In genomic region chr11:101175636-101176116, GRCm38 (mm10) we compare ENCODE assay signal across 7 mouse cellular contexts. TPM values are rescaled to one million over a fixed set of nuclear protein-coding genes. Genes with fewer than 3 reads are reported as not detected.
DNase-seq lines count a peak whose midpoint lies in the region; ATAC-seq and TF ChIP-seq lines count a peak whose summit lies in the region.

No protein-coding gene starts in this region.

- no peak for ATAC-seq in lung, postnatal 0 days
- ATAC-seq in hindbrain, embryonic 14.5 days (ENCODE audit: low FRiP score): no peak
- no peak for ATAC-seq in midbrain, embryonic 15.5 days (replicated peaks)
- no peak for ATAC-seq in CD4-positive, CD25-positive, alpha-beta regulatory T cell, adult 4 months
- no peak for ATAC-seq in erythroid progenitor cell, adult 5-6 weeks (replicated peaks; ENCODE audit: low FRiP score, poor library complexity, severe bottlenecking)

- no peak for TF ChIP-seq CTCF in lung, postnatal 0 days (IDR thresholded peaks at IDR 0.05)

- H3K9me3 ChIP-seq in lung, postnatal 0 days (ENCODE audit: low read length): no peaks in the 10 kb centered on the region
- no peaks in the 10 kb centered on the region for H3K9me3 ChIP-seq in embryonic facial prominence, embryonic 10.5 days
- no peaks in the 10 kb centered on the region for H3K9me3 ChIP-seq in hindbrain, embryonic 14.5 days (ENCODE audit: control insufficient read depth, low read length)
- no peaks in the 10 kb centered on the region for H3K9me3 ChIP-seq in midbrain, embryonic 15.5 days

- WGBS in lung, postnatal 0 days: 11% methylated on average over 11 of the region's 11 CpGs
- WGBS in embryonic facial prominence, embryonic 10.5 days: 10% methylated on average over 11 of the region's 11 CpGs
- WGBS in hindbrain, embryonic 14.5 days: 8% methylated on average over 11 of the region's 11 CpGs
- WGBS in midbrain, embryonic 15.5 days: 8% methylated on average over 11 of the region's 11 CpGs

- H3K36me3 ChIP-seq in lung, postnatal 0 days (ENCODE audit: insufficient read depth, low read length): no peaks in the 10 kb centered on the region
- H3K36me3 ChIP-seq in embryonic facial prominence, embryonic 10.5 days (replicated peaks): no peaks in the 10 kb centered on the region
- H3K36me3 ChIP-seq in hindbrain, embryonic 14.5 days (replicated peaks; ENCODE audit: control insufficient read depth, insufficient read depth): no peaks in the 10 kb centered on the region
- H3K36me3 ChIP-seq in midbrain, embryonic 15.5 days (replicated peaks): no peaks in the 10 kb centered on the region

- TF ChIP-seq EP300 in lung, postnatal 0 days (IDR thresholded peaks at IDR 0.05): no peak

- peaks cover 5% of the 10 kb centered on the region for H3K27me3 ChIP-seq in lung, postnatal 0 days (replicated peaks; ENCODE audit: insufficient read depth, low read length)
- H3K27me3 ChIP-seq in embryonic facial prominence, embryonic 10.5 days (replicated peaks; ENCODE audit: low read depth, poor library complexity, severe bottlenecking): peaks cover 85% of the 10 kb centered on the region
- H3K27me3 ChIP-seq in hindbrain, embryonic 14.5 days (ENCODE audit: control insufficient read depth, insufficient read depth, low read length): peaks cover 40% of the 10 kb centered on the region
- H3K27me3 ChIP-seq in midbrain, embryonic 15.5 days (replicated peaks): peaks cover 25% of the 10 kb centered on the region

- no peak overlapping the region for H3K9ac ChIP-seq in lung, postnatal 0 days (replicated peaks; ENCODE audit: low read depth)
- H3K9ac ChIP-seq in hindbrain, embryonic 14.5 days: peak overlapping the region; percentile 48; the same call in 1 of the 2 replicates
- H3K9ac ChIP-seq in midbrain, embryonic 15.5 days: peak overlapping the region; percentile 46

- DNase-seq in lung, postnatal 0 days (ENCODE audit: low spot score): peak; percentile 37
- DNase-seq in lung, postnatal 36 days: no peak
- DNase-seq in embryonic facial prominence, embryonic 10.5 days (ENCODE audit: low spot score): no peak
- DNase-seq in hindbrain, embryonic 14.5 days (ENCODE audit: low spot score): no peak

- H3K27ac ChIP-seq in lung, postnatal 0 days (ENCODE audit: low read length): no peak overlapping the region
- H3K27ac ChIP-seq in embryonic facial prominence, embryonic 10.5 days (replicated peaks): no peak overlapping the region
- no peak overlapping the region for H3K27ac ChIP-seq in hindbrain, embryonic 14.5 days
- peak overlapping the region; percentile 66; the same call in 1 of the 2 replicates for H3K27ac ChIP-seq in midbrain, embryonic 15.5 days

- no peak overlapping the region for H3K4me3 ChIP-seq in lung, postnatal 0 days (ENCODE audit: low read depth, low read length)
- H3K4me3 ChIP-seq in embryonic facial prominence, embryonic 10.5 days: peak overlapping the region; percentile 47
- H3K4me3 ChIP-seq in hindbrain, embryonic 14.5 days (replicated peaks; ENCODE audit: low read length): peak overlapping the region; percentile 41
- peak overlapping the region; percentile 43 for H3K4me3 ChIP-seq in midbrain, embryonic 15.5 days

- H3K4me1 ChIP-seq in lung, postnatal 0 days (ENCODE audit: insufficient read depth, low read depth, low read length): peaks cover 22% of the 10 kb centered on the region
- H3K4me1 ChIP-seq in embryonic facial prominence, embryonic 10.5 days: peaks cover 75% of the 10 kb centered on the region
- H3K4me1 ChIP-seq in hindbrain, embryonic 14.5 days (replicated peaks; ENCODE audit: control insufficient read depth, insufficient read depth, low read length): peaks cover 47% of the 10 kb centered on the region
- H3K4me1 ChIP-seq in midbrain, embryonic 15.5 days: peaks cover 67% of the 10 kb centered on the region

- peak overlapping the region; percentile 46; the same call in 1 of the 2 replicates for H3K4me2 ChIP-seq in lung, postnatal 0 days (replicated peaks; ENCODE audit: low read depth, low read length)
- peak overlapping the region; percentile 63 for H3K4me2 ChIP-seq in hindbrain, embryonic 14.5 days (replicated peaks)
- peak overlapping the region; percentile 57 for H3K4me2 ChIP-seq in midbrain, embryonic 15.5 days

RNA-seq across cellular contexts. Expression of gene Ccr10, which starts 0.4 kb away (rescaled TPM):
- polyA plus RNA-seq in lung, postnatal 0 days (2015; fragmentation: Nextera tagmentation; extraction: Ambion mirVana): 0.06 and 0.20 TPM in 2 replicates
- polyA plus RNA-seq in embryonic facial prominence, embryonic 10.5 days (2016; fragmentation: Nextera tagmentation; extraction: Ambion mirVana): 0.16 TPM in 1 of 2 replicates, not detected in the other
- 0.23 and 0.25 TPM in 2 replicates for polyA plus RNA-seq in hindbrain, embryonic 14.5 days (2014; fragmentation: Nextera tagmentation; extraction: Ambion mirVana)
- 0.31 and 0.36 TPM in 2 replicates for polyA plus RNA-seq in midbrain, embryonic 15.5 days (2015; fragmentation: Nextera tagmentation; extraction: Ambion mirVana)
- 1 to 10 TPM in 1 of 2 experiments, under 1 TPM in 1; 0.36 to 2.0 TPM for polyA plus RNA-seq in CD4-positive, CD25-positive, alpha-beta regulatory T cell, adult 4 months (2017; shearing (Covaris generic))
- not detected in 2 replicates for total RNA-seq in erythroid progenitor cell, adult 5-6 weeks (2015; ENCODE audit: low replicate concordance)
- total RNA-seq in erythroid progenitor cell, adult 5-6 weeks (2017; ENCODE audit: low replicate concordance): not detected in 2 replicates

RNA-seq across cellular contexts. Expression of gene Plekhh3, which starts 4.5 kb away (rescaled TPM):
- 12.3 and 14.2 TPM in 2 replicates for polyA plus RNA-seq in lung, postnatal 0 days (2015; fragmentation: Nextera tagmentation; extraction: Ambion mirVana)
- 3.7 and 4.0 TPM in 2 replicates for polyA plus RNA-seq in embryonic facial prominence, embryonic 10.5 days (2016; fragmentation: Nextera tagmentation; extraction: Ambion mirVana)
- 7.7 and 9.5 TPM in 2 replicates for polyA plus RNA-seq in hindbrain, embryonic 14.5 days (2014; fragmentation: Nextera tagmentation; extraction: Ambion mirVana)
- polyA plus RNA-seq in midbrain, embryonic 15.5 days (2015; fragmentation: Nextera tagmentation; extraction: Ambion mirVana): 8.5 and 9.9 TPM in 2 replicates
- polyA plus RNA-seq in CD4-positive, CD25-positive, alpha-beta regulatory T cell, adult 4 months (2017; shearing (Covaris generic)): not detected
- not detected in 2 replicates for total RNA-seq in erythroid progenitor cell, adult 5-6 weeks (2015; ENCODE audit: low replicate concordance)
- not detected in 2 replicates for total RNA-seq in erythroid progenitor cell, adult 5-6 weeks (2017; ENCODE audit: low replicate concordance)

RNA-seq across cellular contexts. Expression of gene Cntnap1, which starts 5.4 kb away (rescaled TPM):
- polyA plus RNA-seq in lung, postnatal 0 days (2015; fragmentation: Nextera tagmentation; extraction: Ambion mirVana): 0.24 and 0.56 TPM in 2 replicates
- 0.23 and 0.31 TPM in 2 replicates for polyA plus RNA-seq in embryonic facial prominence, embryonic 10.5 days (2016; fragmentation: Nextera tagmentation; extraction: Ambion mirVana)
- polyA plus RNA-seq in hindbrain, embryonic 14.5 days (2014; fragmentation: Nextera tagmentation; extraction: Ambion mirVana): 6.0 and 6.5 TPM in 2 replicates
- 3.4 and 3.8 TPM in 2 replicates for polyA plus RNA-seq in midbrain, embryonic 15.5 days (2015; fragmentation: Nextera tagmentation; extraction: Ambion mirVana)
- polyA plus RNA-seq in CD4-positive, CD25-positive, alpha-beta regulatory T cell, adult 4 months (2017; shearing (Covaris generic)): under 1 TPM in 1 of 2 experiments, not detected in 1; 0.17 TPM
- not detected in 2 replicates for total RNA-seq in erythroid progenitor cell, adult 5-6 weeks (2015; ENCODE audit: low replicate concordance)
- total RNA-seq in erythroid progenitor cell, adult 5-6 weeks (2017; ENCODE audit: low replicate concordance): not detected in 2 replicates

RNA-seq across cellular contexts. Expression of gene Tubg2, which starts 20.0 kb away (rescaled TPM):
- polyA plus RNA-seq in lung, postnatal 0 days (2015; fragmentation: Nextera tagmentation; extraction: Ambion mirVana): 1.9 and 2.3 TPM in 2 replicates
- polyA plus RNA-seq in embryonic facial prominence, embryonic 10.5 days (2016; fragmentation: Nextera tagmentation; extraction: Ambion mirVana): 4.9 and 5.7 TPM in 2 replicates
- 48.6 and 50.6 TPM in 2 replicates for polyA plus RNA-seq in hindbrain, embryonic 14.5 days (2014; fragmentation: Nextera tagmentation; extraction: Ambion mirVana)
- 60.8 and 62.7 TPM in 2 replicates for polyA plus RNA-seq in midbrain, embryonic 15.5 days (2015; fragmentation: Nextera tagmentation; extraction: Ambion mirVana)
- 1 to 10 TPM; 1.4 to 3.5 TPM for polyA plus RNA-seq in CD4-positive, CD25-positive, alpha-beta regulatory T cell, adult 4 months (2017; shearing (Covaris generic))
- not detected in 2 replicates for total RNA-seq in erythroid progenitor cell, adult 5-6 weeks (2015; ENCODE audit: low replicate concordance)
- not detected in 2 replicates for total RNA-seq in erythroid progenitor cell, adult 5-6 weeks (2017; ENCODE audit: low replicate concordance)

RNA-seq across cellular contexts. Expression of gene Ezh1, which starts 50.6 kb away (rescaled TPM):
- 17.1 and 17.4 TPM in 2 replicates for polyA plus RNA-seq in lung, postnatal 0 days (2015; fragmentation: Nextera tagmentation; extraction: Ambion mirVana)
- polyA plus RNA-seq in embryonic facial prominence, embryonic 10.5 days (2016; fragmentation: Nextera tagmentation; extraction: Ambion mirVana): 13.3 and 14.5 TPM in 2 replicates
- 26.9 and 37.2 TPM in 2 replicates for polyA plus RNA-seq in hindbrain, embryonic 14.5 days (2014; fragmentation: Nextera tagmentation; extraction: Ambion mirVana)
- polyA plus RNA-seq in midbrain, embryonic 15.5 days (2015; fragmentation: Nextera tagmentation; extraction: Ambion mirVana): 27.4 and 30.7 TPM in 2 replicates
- polyA plus RNA-seq in CD4-positive, CD25-positive, alpha-beta regulatory T cell, adult 4 months (2017; shearing (Covaris generic)): 10 to 100 TPM; 57.3 to 85.6 TPM
- total RNA-seq in erythroid progenitor cell, adult 5-6 weeks (2015; ENCODE audit: low replicate concordance): 32.3 and 58.4 TPM in 2 replicates
- total RNA-seq in erythroid progenitor cell, adult 5-6 weeks (2017; ENCODE audit: low replicate concordance): 43.8 and 53.9 TPM in 2 replicates
